Comparison of ENCODE assay signal across 11 mouse cellular contexts in genomic region chr7:72498562-72499230, GRCm38 (mm10).
A peak's percentile ranks its signal among the peaks of the same experiment; 100 is the strongest.
DNase-seq lines count a peak whose midpoint lies in the region; ATAC-seq lines count a peak whose summit lies in the region.
"Had no signal": no experiment of that assay in that cellular context is flagged by ENCODE, and none has a peak within 500 bp of the region (broad histone marks: within the 10 kb centered on the region; RNA-seq: fewer than 3 reads in every experiment).

No protein-coding gene starts in this region.

- no peak overlapping the region for H3K4me2 ChIP-seq in midbrain, embryonic 16.5 days (ENCODE audit: low read length)
- no peak overlapping the region for H3K4me2 ChIP-seq in midbrain, embryonic 13.5 days (replicated peaks)

- H3K4me1 ChIP-seq in midbrain, embryonic 16.5 days (ENCODE audit: control insufficient read depth, insufficient read depth, low read length): 0 out of 2 replicates have a peak, but pooled peaks cover 2% of the 10 kb centered on the region
- peaks cover 12% of the 10 kb centered on the region; the same call in 1 of the 2 replicates for H3K4me1 ChIP-seq in midbrain, embryonic 13.5 days (replicated peaks)

- peak overlapping the region; percentile 50; the same call in 1 of the 2 replicates for H3K27ac ChIP-seq in midbrain, embryonic 16.5 days (ENCODE audit: low read length)
- H3K27ac ChIP-seq in midbrain, embryonic 13.5 days: no peak overlapping the region
- H3K27ac ChIP-seq: kidney, postnatal 0 days; macrophage had no signal

- no peak overlapping the region for H3K9ac ChIP-seq in midbrain, embryonic 16.5 days (ENCODE audit: low read depth, low read length)
- no peak overlapping the region for H3K9ac ChIP-seq in midbrain, embryonic 13.5 days (replicated peaks)

- H3K9me3 ChIP-seq in midbrain, embryonic 16.5 days (replicated peaks; ENCODE audit: control insufficient read depth, low read length, poor library complexity, severe bottlenecking): no peaks in the 10 kb centered on the region
- no peaks in the 10 kb centered on the region for H3K9me3 ChIP-seq in midbrain, embryonic 13.5 days

- H3K27me3 ChIP-seq in midbrain, embryonic 16.5 days (ENCODE audit: control insufficient read depth, insufficient read depth, low read depth, low read length): no peaks in the 10 kb centered on the region
- no peaks in the 10 kb centered on the region for H3K27me3 ChIP-seq in midbrain, embryonic 13.5 days

- no peaks in the 10 kb centered on the region for H3K36me3 ChIP-seq in midbrain, embryonic 16.5 days (ENCODE audit: control insufficient read depth, insufficient read depth, low read length)
- no peaks in the 10 kb centered on the region for H3K36me3 ChIP-seq in midbrain, embryonic 13.5 days

- DNase-seq in adrenal gland, postnatal 10 days: peak; percentile 50
- no peak for DNase-seq in adrenal gland, adult 18-20 months (ENCODE audit: low spot score in 2 of 2)
- peak; percentile 5 for DNase-seq in layer of hippocampus, adult 11-12 months (ENCODE audit: low spot score)
- DNase-seq in right cerebral cortex, postnatal 14 days: peak; percentile 29
- DNase-seq in natural killer cell, adult 2 months (ENCODE audit: low spot score in 2 of 2): no peak
- no peak for DNase-seq in cerebellum, adult 11 months
- DNase-seq: cerebellum, adult 9-11 months had no signal

- no peak overlapping the region for H3K4me3 ChIP-seq in midbrain, embryonic 16.5 days (ENCODE audit: low read depth, low read length)
- H3K4me3 ChIP-seq in midbrain, embryonic 13.5 days (replicated peaks): no peak overlapping the region

- 65% methylated on average over 4 of the region's 4 CpGs for WGBS in midbrain, embryonic 16.5 days
- WGBS in midbrain, embryonic 13.5 days: 77% methylated on average over 4 of the region's 4 CpGs

- ATAC-seq in midbrain, embryonic 16.5 days: no peak
- no peak for ATAC-seq in midbrain, embryonic 13.5 days

Comparison
In these comparisons a context has a peak if more than half of its experiments do, and no peak if none do; other contexts are left out.
1. DNase-seq: peak in adrenal gland, postnatal 10 days (single experiment), layer of hippocampus, adult 11-12 months (single experiment) and right cerebral cortex, postnatal 14 days (single experiment); none in adrenal gland, adult 18-20 months (0 of 2), natural killer cell, adult 2 months (0 of 2) and cerebellum, adult 11 months (single experiment).